32 mouse cellular contexts compared by ENCODE assay signal in genomic region chr13:101878168-101878567, GRCm38 (mm10).
"Had no signal": no experiment of that assay in that cellular context is flagged by ENCODE, and none has a peak within 500 bp of the region (broad histone marks: within the 10 kb centered on the region; RNA-seq: fewer than 3 reads in every experiment).

No protein-coding gene starts in this region.

- H3K4me2 ChIP-seq: limb, embryonic 12.5 days; limb, embryonic 13.5 days; limb, embryonic 15.5 days; liver, embryonic 11.5 days; liver, embryonic 12.5 days; liver, embryonic 13.5 days; liver, embryonic 15.5 days; lung, embryonic 14.5 days; lung, embryonic 15.5 days; midbrain, embryonic 11.5 days; midbrain, embryonic 12.5 days; midbrain, embryonic 13.5 days; midbrain, embryonic 15.5 days; neural tube, embryonic 12.5 days; neural tube, embryonic 13.5 days had no signal

- H3K4me3 ChIP-seq: limb, embryonic 10.5 days; limb, embryonic 12.5 days; limb, embryonic 13.5 days; limb, embryonic 15.5 days; liver, embryonic 12.5 days; liver, embryonic 13.5 days; liver, embryonic 15.5 days; lung, embryonic 15.5 days; megakaryocyte, embryonic 14.5 days; midbrain, embryonic 10.5 days; midbrain, embryonic 12.5 days; midbrain, embryonic 13.5 days; midbrain, embryonic 15.5 days; myocyte; neural tube, embryonic 12.5 days; neural tube, embryonic 13.5 days had no signal

- H3K4me1 ChIP-seq: limb, embryonic 10.5 days; limb, embryonic 12.5 days; limb, embryonic 13.5 days; limb, embryonic 15.5 days; liver, embryonic 12.5 days; liver, embryonic 13.5 days; liver, embryonic 15.5 days; lung, embryonic 15.5 days; midbrain, embryonic 10.5 days; midbrain, embryonic 12.5 days; midbrain, embryonic 13.5 days; midbrain, embryonic 15.5 days; neural tube, embryonic 12.5 days; neural tube, embryonic 13.5 days had no signal

- H3K9me3 ChIP-seq: limb, embryonic 10.5 days; limb, embryonic 12.5 days; limb, embryonic 15.5 days; liver, embryonic 12.5 days; liver, embryonic 13.5 days; liver, embryonic 15.5 days; lung, embryonic 15.5 days; midbrain, embryonic 10.5 days; midbrain, embryonic 12.5 days; midbrain, embryonic 13.5 days; midbrain, embryonic 15.5 days; neural tube, embryonic 12.5 days; neural tube, embryonic 13.5 days had no signal

- H3K27me3 ChIP-seq: limb, embryonic 12.5 days; limb, embryonic 13.5 days; limb, embryonic 15.5 days; liver, embryonic 13.5 days; liver, embryonic 15.5 days; lung, embryonic 15.5 days; megakaryocyte, embryonic 14.5 days; midbrain, embryonic 12.5 days; midbrain, embryonic 13.5 days; midbrain, embryonic 15.5 days; neural tube, embryonic 12.5 days; neural tube, embryonic 13.5 days had no signal

- H3K27ac ChIP-seq: limb, embryonic 10.5 days; limb, embryonic 12.5 days; limb, embryonic 13.5 days; limb, embryonic 15.5 days; liver, embryonic 12.5 days; liver, embryonic 13.5 days; liver, embryonic 14.5 days; liver, embryonic 15.5 days; lung, embryonic 15.5 days; macrophage; midbrain, embryonic 10.5 days; midbrain, embryonic 12.5 days; midbrain, embryonic 13.5 days; midbrain, embryonic 15.5 days; neural tube, embryonic 12.5 days; neural tube, embryonic 13.5 days had no signal

- H3K36me3 ChIP-seq: limb, embryonic 10.5 days; limb, embryonic 12.5 days; limb, embryonic 13.5 days; limb, embryonic 15.5 days; liver, embryonic 12.5 days; liver, embryonic 13.5 days; liver, embryonic 15.5 days; lung, embryonic 15.5 days; midbrain, embryonic 10.5 days; midbrain, embryonic 12.5 days; midbrain, embryonic 13.5 days; midbrain, embryonic 15.5 days; neural tube, embryonic 12.5 days; neural tube, embryonic 13.5 days had no signal

- DNase-seq: left cerebral cortex, postnatal 4 days; liver; liver, embryonic 13.5 days; liver, postnatal 0 days; lung, adult 18-20 months; lung, adult 2 months; lung, embryonic 14.5 days; lung, postnatal 10 days; lung, postnatal 14 days; lung, postnatal 36 days; lung, postnatal 4 days; midbrain, embryonic 14.5 days had no signal

- ATAC-seq: liver, embryonic 12.5 days; liver, postnatal 0 days; midbrain, embryonic 13.5 days; midbrain, embryonic 15.5 days; midbrain, embryonic 16.5 days had no signal

- H3K9ac ChIP-seq: limb, embryonic 12.5 days; limb, embryonic 13.5 days; limb, embryonic 15.5 days; liver, embryonic 12.5 days; liver, embryonic 13.5 days; liver, embryonic 14.5 days; liver, embryonic 15.5 days; liver, postnatal 0 days; lung, embryonic 14.5 days; lung, embryonic 15.5 days; midbrain, embryonic 12.5 days; midbrain, embryonic 13.5 days; midbrain, embryonic 15.5 days; neural tube, embryonic 12.5 days; neural tube, embryonic 13.5 days had no signal
